Mouse (Mus musculus) stomach, postnatal 0 days (tissue): ENCODE data around the gene Sulf2.
A peak's percentile ranks its signal among the peaks of the same experiment; 100 is the strongest.

Experiments
- CTCF ChIP-seq: IDR thresholded peaks from 2 replicates; pipeline ENCODE4 v1.5.1; 2016; ENCODE audit warnings: antibody characterized with exemption, low read depth, mild to moderate bottlenecking, moderate library complexity
- EP300 ChIP-seq: optimal IDR thresholded peaks from 2 replicates; pipeline ENCODE3; 2016; ENCODE audit warnings: antibody characterized with exemption

- peak; percentile 32 for TF ChIP-seq CTCF
- no peak for TF ChIP-seq EP300
These were observed 58.6 kb downstream of the Sulf2 start for GRCm38 (mm10) chr2:166096834-166097233.
